Mouse (Mus musculus) kidney, postnatal 25 days (tissue): ENCODE results near the gene Xpr1.

Experiments
- DNase-seq, 2 experiments: peaks; one replicate each; pipeline ENCODE4 v3.0.0; 2021; ENCODE audit warnings: mixed read lengths in 2 of 2

Xpr1 gene

GRCm38 (mm10) chr1:155249896-155250295, 167.3 kb downstream of the Xpr1 start:
- peak; percentile 64 to 82 for DNase-seq

DNA sequence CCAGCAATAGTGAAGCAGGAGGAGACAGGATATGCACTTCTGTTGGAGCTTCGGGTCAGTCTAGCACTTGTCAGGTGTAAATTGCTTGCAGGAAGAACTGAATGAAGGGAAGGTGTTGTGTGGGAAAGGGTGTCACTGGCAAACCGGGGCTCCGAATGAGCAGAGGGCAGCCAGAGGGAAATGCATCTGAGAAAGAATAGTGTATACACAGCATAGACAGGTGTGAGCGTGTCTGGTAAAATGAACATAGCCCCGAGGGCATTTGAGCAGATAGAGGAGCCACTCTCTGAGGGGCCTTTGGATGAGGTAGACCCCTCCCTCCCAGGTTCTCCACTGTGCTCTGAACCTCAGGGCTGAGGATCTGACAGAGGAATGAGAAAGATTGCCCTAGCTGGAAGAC, 169.2 kb downstream of the Xpr1 start:
- peak; percentile 6 to 35 for DNase-seq

DNA sequence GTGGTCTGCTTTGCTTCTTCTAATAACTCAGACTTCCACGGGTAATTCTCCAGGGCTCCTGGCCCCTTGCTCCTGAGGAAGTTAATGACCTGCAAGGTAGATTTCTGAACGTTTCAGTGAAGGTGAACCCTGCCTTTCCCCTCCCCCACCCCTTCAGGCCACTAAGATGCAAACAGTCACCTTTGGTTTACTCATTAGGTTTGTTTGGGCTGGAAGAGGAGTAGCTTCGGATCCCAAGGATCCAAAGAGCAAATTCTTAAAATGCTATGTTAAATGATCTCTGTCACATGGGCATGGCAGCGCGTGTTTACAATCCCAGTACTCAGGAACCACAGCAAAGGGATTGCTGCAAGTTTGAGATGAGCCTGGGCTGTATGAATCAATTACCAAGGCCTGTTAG, 169.8 kb downstream of the Xpr1 start:
- peak; percentile 75 to 78 for DNase-seq

DNA sequence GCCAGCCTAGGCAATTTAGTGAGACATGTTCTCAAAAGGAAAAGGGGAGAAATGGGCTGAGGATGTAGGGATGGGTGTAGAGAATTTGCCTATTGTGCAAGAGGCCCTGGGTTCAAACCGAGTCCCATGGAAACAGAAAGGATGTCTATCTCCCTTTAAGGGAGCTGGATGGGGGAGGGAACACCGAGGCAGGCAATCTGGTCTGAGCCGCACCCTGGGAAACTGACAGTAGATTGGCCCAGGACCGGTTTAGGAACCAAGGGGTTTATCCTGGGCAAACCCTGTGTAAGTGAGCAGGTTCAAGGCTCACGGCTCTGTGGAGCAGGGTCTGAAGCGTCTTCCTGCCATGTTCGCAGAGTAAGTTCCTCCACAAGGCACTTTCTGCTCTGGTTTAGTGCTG, 171.7 kb downstream of the Xpr1 start:
- DNase-seq, result peak; percentile 49 to 76

GRCm38 (mm10) chr1:155244771-155245211, 172.4 kb downstream of the Xpr1 start:
- DNase-seq, result peak; percentile 45 to 71

DNA sequence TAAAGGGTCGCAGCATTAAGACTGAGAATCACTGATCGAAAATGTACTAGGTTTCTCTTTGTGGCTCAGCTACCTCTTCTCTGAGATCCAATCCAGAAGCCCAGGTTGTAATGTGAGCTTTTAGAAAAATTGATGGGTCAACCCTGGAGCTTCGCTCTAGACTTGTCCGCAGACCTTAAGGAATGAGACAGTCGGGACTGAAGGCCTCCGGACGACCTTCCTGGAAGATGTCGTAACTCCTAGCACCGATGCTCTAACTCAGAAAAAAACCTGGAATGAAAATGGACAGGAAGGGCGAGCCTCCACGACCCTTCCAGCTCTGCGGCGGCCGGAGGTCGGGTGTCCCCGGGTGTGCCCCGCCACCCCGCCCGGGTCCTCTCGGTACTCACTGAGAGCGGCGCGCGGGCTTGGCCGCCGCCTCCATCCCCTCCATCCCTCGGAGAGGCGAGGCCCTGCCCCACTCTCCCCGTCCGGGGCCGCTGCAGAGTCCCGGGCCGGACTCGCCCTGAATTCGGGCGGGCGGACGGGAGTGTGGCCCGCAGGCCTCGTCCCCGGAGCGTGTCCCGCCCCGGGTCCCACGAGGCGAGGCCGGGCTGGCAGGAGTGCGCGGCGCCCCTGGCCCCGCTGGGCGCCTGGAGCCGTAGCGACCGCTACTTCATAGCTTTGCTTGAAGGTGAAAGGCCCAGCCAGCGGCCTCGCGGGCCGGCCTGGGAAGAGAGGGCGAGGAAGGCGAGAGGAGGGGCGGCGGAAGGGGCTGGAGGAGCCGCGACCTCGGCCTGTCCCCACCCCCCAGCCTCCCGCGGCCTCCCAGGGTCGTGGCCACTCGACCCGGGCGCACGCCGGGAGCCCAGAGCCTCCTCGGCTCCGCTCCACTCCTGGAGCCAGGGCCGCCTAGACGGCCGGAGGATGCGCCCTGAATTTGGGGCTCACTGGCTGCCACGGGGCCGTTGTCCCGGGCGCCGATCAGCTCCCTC, 173.1 kb downstream of the Xpr1 start, which contains the start of gene BC034090:
BC034090 (minus strand) TSS at position 648 of the 974 bp plus-strand sequence.
- DNase-seq, result peak; percentile 76 to 90

DNA sequence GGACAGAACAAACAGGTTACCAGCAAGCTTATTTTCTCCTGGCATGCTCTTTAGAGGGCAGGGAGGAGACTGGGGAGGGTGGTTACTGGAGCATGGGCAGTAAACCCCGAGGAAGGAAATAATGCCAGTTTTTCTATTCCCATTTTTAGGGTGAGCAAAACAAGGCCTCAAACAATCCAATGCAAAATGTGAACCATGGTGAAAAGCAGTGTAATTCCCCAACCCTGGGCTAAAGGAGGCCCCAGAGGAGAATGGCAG, 174.8 kb downstream of the Xpr1 start:
- DNase-seq, result peak in 1 of 2 experiments; percentile 49

DNA sequence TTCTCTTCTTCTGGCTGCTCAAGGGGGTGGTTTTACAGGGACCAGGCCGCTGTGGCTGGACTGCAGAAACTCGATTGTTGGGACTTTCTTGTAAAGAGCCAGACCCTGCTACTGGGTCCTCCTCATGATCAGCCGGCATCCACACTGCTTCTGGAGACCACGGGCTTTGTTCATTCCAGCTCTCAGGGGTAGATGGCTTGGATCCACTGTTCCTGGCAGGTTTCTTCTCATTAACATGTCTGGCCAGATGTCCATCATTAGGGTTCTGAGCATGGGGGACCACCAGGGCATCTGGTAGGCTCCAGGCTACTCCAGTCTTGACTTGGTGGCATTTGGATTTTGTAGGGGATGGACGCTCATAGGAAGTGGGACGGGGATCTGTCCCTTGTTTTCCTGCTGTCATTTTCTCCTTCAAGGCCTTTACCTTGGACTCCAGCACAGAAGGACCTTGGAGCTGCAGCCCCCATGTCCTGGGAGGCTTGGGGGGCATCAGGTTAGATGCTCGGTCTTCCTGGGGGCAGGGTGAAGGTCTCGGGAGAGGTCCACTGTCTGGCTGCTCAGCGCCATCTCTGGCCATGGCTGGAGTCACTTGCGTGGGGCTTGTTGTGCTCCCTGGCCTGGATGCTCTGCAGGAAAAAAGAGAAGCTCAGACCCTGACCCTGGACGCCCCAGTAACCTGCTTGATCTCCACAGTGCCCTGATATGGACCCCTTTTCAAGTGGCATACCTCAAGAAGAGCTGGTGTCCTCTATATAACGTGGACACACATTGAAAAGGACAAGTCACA, 175.3 kb downstream of the Xpr1 start:
- peak in 1 of 2 experiments; percentile 72 for DNase-seq

DNA sequence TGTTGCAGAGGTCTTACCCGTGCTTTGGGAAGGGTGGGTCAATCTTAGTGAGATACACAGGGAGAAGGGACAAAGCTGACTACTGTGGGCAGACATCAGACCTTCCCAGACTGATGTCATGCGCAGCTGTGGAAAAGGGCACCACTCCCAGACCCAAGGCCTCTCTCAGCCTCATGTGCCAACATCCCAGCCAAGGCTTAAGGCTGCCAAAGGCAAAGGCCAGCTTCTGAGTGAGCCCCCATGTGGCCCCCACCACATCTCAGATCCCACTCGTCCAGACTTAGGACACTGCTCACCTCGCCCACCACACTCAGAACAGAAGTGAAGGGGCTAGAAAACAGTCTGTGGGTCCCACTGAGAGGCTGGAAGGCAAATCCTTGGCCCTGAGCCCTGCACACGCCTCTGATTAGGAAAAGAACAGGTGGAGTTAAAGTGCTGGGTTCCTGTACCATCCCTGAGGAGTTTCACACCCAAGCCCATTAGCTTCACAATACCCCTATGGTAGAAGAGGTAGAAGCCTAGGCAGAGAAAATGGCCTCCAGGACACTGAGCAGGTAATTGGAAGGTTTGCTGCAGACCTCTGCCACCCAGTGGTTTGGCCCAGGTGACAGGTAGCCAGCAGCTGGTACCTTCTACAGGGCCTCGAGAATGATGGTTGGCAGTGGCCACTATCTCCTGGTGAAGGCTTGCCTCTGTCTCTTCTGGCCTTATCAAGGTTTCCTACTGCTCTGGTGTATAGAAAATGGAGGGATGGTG, 177.1 kb downstream of the Xpr1 start:
- DNase-seq, result no peak

GRCm38 (mm10) chr1:155239169-155239568, 178.0 kb downstream of the Xpr1 start:
- no peak for DNase-seq

- DNase-seq, result peak; percentile 66 to 87
Measured at GRCm38 (mm10) chr1:155238126-155238525, 179.1 kb downstream of the Xpr1 start.

DNA sequence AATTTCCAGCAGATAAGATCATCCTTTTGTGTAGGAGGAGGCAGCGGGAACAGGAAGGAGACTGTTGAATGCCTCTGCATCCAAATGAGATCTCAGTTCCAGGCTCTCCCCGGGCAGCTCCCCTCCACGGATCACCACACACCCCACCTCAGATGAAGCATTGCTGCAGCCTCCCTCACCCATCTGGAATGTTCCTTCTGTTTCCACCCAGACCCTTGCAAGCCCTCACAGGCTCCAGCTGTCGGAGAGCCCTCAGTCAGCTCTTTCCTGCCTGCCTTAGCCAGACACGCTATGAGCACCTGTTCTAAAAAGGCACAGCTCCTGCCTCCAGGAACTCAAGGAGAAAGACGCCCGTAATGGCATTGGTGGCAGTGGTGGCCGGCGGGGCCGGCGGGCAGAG, 179.8 kb downstream of the Xpr1 start:
- DNase-seq, result peak in 1 of 2 experiments; percentile 62

DNA sequence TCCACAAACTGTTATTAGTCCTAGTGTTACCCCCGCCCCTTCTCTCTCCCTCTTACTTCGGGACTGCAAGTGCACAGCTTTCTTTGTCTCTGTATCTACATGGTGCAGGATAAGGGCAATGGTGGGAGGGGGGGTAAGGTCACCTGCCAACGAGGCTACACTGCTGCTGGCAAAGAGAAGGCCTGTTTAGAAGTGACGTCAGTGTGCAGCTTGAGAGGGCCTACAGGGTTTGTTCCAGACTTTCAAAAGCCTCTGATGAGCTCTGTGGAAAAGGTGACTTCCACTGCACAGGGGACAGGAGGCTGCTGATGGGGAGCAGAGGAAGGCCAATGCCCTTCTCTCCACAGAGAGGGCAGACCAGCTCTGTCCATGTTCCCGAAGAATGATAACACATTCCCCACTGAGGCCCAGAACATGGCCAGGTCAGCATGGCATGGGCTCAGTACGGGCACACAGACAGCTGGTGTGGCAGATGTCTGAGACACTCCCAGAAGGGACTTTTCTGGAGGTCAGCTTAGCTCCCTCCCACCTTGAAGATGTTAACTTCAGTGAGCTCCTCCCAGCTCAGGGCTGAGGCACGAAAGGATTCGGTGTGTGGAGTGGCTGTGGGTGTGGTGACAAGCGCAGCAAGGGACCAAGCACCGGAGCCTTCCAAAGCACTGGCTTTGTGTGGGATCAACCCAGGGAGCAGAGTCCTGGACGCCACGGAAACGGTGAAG, 180.8 kb downstream of the Xpr1 start:
- DNase-seq, result peak in 1 of 2 experiments; percentile 57

- DNase-seq, result no peak
Measured at GRCm38 (mm10) chr1:155235641-155236040, 181.6 kb downstream of the Xpr1 start.

GRCm38 (mm10) chr1:155233931-155234607, 183.1 kb downstream of the Xpr1 start:
- peak; percentile 65 to 84 for DNase-seq

- peak in 1 of 2 experiments; percentile 39 for DNase-seq
Measured at GRCm38 (mm10) chr1:155233378-155233777, 183.8 kb downstream of the Xpr1 start.

DNA sequence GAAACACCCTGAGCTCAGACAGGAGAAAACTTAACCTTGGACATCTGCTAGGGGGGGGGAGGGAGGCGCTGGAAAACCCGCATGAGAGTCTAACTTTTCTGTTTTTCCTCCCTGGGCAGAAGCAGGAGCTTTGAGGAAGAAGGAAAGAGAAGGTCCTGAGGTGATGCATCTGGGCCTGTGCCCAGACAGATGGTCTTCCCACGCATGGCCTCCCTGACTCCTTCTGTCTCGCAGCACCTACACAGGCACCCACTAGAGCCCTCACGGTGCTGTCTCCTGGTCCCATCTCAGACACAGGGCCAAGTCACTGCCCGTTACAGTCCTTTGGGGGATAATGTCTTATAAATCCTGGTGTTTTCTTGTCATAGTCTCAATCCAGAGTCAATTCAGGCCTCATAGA, 184.4 kb downstream of the Xpr1 start:
- DNase-seq, result peak in 1 of 2 experiments; percentile 34

- peak; percentile 55 to 75 for DNase-seq
Measured at GRCm38 (mm10) chr1:155232385-155232784, 184.8 kb downstream of the Xpr1 start.

DNA sequence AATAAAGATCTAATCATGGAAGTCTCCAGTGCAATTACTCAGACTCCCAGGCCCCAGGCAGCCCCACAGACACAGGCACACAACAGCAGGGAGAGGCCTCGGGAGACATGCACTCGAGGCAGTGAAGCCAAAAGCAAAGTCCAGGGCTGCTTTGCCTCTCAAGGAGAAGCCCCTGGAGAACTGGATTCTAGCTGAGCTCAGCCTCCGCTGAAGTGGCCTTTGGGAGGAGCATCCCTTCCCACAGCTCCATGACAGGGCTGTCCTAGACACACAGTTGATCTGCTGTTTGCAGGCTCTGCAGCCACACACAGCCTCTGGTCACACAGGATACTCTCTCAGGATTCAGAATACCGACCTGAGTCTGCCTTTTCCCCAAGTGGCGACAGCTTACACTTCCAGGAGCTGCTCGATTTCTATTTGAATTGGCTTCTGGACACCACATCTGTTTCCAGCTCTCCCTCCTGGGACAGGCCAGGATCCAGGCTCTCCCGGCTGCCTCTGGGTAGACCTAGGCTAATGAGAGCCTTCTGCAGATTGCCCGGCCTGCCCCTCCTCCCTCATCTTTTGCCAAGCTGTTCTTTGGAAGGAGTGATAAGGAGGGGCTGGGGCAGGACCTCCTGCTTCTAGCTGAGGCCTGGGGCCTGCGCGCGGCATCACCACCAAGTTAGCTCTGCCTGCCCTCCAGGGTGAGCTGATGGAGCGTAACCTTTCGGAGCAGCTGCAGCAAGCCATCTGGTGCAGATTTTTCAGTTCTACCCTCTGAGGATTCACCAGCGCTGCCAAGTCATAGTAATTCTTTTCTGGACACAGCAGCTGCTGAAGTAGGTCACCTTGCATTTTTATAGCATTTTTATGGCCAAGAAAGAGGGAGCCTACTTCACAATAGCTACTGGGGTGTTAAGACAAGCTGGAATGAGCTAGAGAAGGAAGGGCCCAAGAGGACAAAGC, 187.5 kb downstream of the Xpr1 start:
- peak in 1 of 2 experiments; percentile 60 for DNase-seq
